Mouse (Mus musculus) forebrain, embryonic 14.5 days (tissue): ENCODE data around the gene Acbd4. TPM values are rescaled to one million over a fixed set of nuclear protein-coding genes. Genes with fewer than 3 reads are reported as not detected.

Experiments
- ATAC-seq: fragments of 200-750 bp; cut with Nextera tagmentation; 2 replicates; pipeline ENCODE4 v1.8.0; 2017; ENCODE audit warnings: mild to moderate bottlenecking, moderate library complexity
- DNase-seq: peaks from one replicate; pipeline ENCODE4 v3.0.0-alpha.2; 2015; ENCODE audit warnings: low spot score
- H3K27ac ChIP-seq: fragments of 300-500 bp; sonication (generic); 2 replicates; pipeline ENCODE4 v1.5.1; 2014; ENCODE audit warnings: low read depth, mild to moderate bottlenecking, control low read depth, low read length, moderate library complexity
- H3K27me3 ChIP-seq: fragments of 300-500 bp; sonication (generic); replicated peaks from 2 replicates; pipeline ENCODE4 v1.6.1; 2014; ENCODE audit warnings: low read length, control low read depth, mixed read lengths; ENCODE audit not compliant: control insufficient read depth, insufficient read depth
- H3K36me3 ChIP-seq: fragments of 300-500 bp; sonication (generic); 2 replicates; pipeline ENCODE4 v1.6.1; 2014; ENCODE audit warnings: low read length, control low read depth; ENCODE audit not compliant: control insufficient read depth, insufficient read depth
- H3K4me1 ChIP-seq: fragments of 300-500 bp; sonication (generic); 2 replicates; pipeline ENCODE4 v1.6.1; 2014; ENCODE audit warnings: antibody characterized with exemption, low read length, control low read depth; ENCODE audit not compliant: control insufficient read depth, insufficient read depth
- H3K4me2 ChIP-seq: fragments of 300-500 bp; sonication (generic); 2 replicates; pipeline ENCODE4 v1.6.1; 2014; ENCODE audit warnings: mild to moderate bottlenecking, control low read depth, low read length
- H3K4me3 ChIP-seq: fragments of 300-500 bp; sonication (generic); 2 replicates; pipeline ENCODE4 v1.5.1; 2014; ENCODE audit warnings: low read depth, low read length, control low read depth
- H3K9ac ChIP-seq: fragments of 300-500 bp; sonication (generic); 2 replicates; pipeline ENCODE4 v1.6.1; 2014; ENCODE audit warnings: mild to moderate bottlenecking, low read length, control low read depth, moderate library complexity
- H3K9me3 ChIP-seq: fragments of 300-500 bp; sonication (generic); replicated peaks from 2 replicates; pipeline ENCODE4 v1.6.1; 2016; ENCODE audit warnings: low read length, control low read depth, mixed read lengths; ENCODE audit not compliant: control insufficient read depth
- WGBS: fragments of 180-500 bp; shearing (Covaris S2); extraction: QIAGEN DNeasy Blood & Tissue Kit; methylation state at CpG from one replicate; pipeline ENCODE4 v1.1.7; 2014; 5-methylcytosine and 5-hydroxymethylcytosine counted together
- polyA plus RNA-seq: library from polyadenylated mRNA; unstranded; fragments of >200 nt; fragmentation: Nextera tagmentation; extraction: Ambion mirVana; gene quantifications from 2 replicates; pipeline ENCODE4 v1.2.1, GENCODE M21; 2014

The Acbd4 gene
- polyA plus RNA-seq, 1 experiment from 2014 or later, result 11.8 TPM

GRCm38 (mm10) chr11:103115163-103116007 is 13.9 kb downstream of the Acbd4 start:
- Histone ChIP-seq H3K27ac (peak overlapping the region; percentile 88), H3K4me2 (peak overlapping the region; percentile 63), H3K4me1 (peaks cover 29% of the 10 kb centered on the region), H3K9ac (peak overlapping the region; percentile 73), H3K4me3 (peak overlapping the region; percentile 54), H3K27me3 (peaks cover 22% of the 10 kb centered on the region), H3K9me3 (no peaks in the 10 kb centered on the region), H3K36me3 (no peaks in the 10 kb centered on the region)
- ATAC-seq (peak; percentile 73), DNase-seq (peak; percentile 94)
- under 1% methylated on average over 34 of the region's 34 CpGs for WGBS

DNA sequence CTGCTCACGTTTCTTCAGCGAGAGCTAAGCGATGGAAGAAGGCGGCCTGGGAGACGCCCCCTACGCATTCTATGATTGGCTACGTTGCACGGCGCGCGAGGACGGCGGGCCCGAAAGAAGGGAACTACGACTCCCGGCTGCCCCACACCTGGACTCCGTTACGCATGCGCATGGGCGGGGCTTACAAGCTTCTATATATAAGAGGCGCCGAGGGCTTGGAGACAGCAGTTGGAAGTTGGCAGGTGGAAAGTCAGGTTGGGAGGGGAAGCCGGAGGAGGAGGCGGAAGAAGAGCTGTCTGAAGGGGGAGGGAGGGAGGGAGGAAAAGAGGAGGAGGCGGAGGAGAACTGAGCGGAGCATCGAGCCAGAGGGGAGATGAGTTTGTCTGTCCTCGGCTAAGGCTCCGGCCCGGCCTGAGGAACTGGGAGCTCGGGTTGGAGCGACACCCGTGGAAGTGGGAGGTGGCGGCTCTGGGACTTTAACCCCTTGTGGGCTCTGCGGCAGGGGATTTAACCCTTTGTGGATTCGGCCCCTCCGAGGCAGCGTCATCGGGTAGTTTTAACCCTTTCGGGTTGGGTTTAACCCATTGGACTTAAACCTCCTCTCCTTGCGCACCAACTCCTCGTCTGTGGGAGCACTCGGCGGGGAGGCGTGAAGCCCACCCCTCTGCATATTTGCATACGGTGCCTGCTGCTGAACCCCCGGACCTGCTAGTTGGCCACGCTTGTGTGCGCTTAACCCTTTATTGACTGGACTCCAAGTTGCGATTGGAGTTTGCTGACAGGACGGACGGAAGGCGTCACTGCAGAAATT is 14.7 kb downstream of the Acbd4 start, which contains the start of gene Hexim1:
Gene Hexim1, plus strand, starts transcription at position 224 of the 811 bp plus-strand sequence.
- peaks cover 29% of the 10 kb centered on the region for H3K4me1 ChIP-seq
- peak within 1 kb of the TSS; percentile 88 for H3K27ac ChIP-seq
- DNase-seq (peak; percentile 100), ATAC-seq (peak; percentile 97)
- no peaks in the 10 kb centered on the region for H3K36me3 ChIP-seq
- WGBS, result 1% methylated on average over 53 of the region's 53 CpGs
- peak within 1 kb of the TSS; percentile 97 for H3K4me2 ChIP-seq
- H3K4me3 ChIP-seq, result peak within 1 kb of the TSS; percentile 54
- peaks cover 16% of the 10 kb centered on the region for H3K27me3 ChIP-seq
- no peaks in the 10 kb centered on the region for H3K9me3 ChIP-seq
- H3K9ac ChIP-seq, result peak within 1 kb of the TSS; percentile 76

DNA sequence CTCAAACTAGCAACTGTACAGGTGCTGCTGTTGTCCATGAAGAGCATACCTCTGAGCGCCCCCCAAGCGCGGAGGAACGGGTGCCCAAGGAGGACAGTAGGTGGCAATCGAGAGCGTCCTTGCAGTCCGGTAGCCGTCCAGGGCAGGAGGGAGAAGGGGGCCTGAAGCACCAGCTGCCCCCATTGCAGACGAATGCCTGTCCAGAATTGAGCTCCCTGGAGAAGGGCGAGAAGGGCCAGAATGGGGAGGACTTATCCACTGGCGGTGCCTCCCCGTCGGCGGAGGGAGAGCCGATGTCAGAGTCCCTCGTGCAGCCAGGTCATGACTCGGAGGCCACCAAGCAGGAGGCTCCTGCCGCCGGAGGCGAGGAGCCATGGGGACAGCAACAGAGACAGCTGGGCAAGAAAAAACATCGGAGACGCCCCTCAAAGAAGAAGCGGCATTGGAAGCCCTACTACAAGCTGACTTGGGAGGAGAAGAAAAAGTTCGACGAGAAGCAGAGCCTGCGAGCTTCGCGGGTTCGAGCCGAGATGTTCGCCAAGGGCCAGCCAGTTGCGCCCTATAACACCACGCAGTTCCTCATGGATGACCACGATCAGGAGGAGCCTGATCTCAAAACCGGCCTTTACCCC is 15.6 kb downstream of the Acbd4 start:
- Histone ChIP-seq H3K9me3 (no peaks in the 10 kb centered on the region), H3K9ac (peak overlapping the region; percentile 76), H3K36me3 (no peaks in the 10 kb centered on the region), H3K27me3 (peaks cover 16% of the 10 kb centered on the region), H3K4me2 (peak overlapping the region; percentile 97), H3K27ac (peak overlapping the region; percentile 87; the same call in 1 of the 2 replicates), H3K4me1 (peaks cover 29% of the 10 kb centered on the region), H3K4me3 (peak overlapping the region; percentile 54)
- 1% methylated on average over 35 of the region's 35 CpGs for WGBS
- ATAC-seq (peak; percentile 16; the same call in 1 of the 2 replicates), DNase-seq (peak; percentile 74)

DNA sequence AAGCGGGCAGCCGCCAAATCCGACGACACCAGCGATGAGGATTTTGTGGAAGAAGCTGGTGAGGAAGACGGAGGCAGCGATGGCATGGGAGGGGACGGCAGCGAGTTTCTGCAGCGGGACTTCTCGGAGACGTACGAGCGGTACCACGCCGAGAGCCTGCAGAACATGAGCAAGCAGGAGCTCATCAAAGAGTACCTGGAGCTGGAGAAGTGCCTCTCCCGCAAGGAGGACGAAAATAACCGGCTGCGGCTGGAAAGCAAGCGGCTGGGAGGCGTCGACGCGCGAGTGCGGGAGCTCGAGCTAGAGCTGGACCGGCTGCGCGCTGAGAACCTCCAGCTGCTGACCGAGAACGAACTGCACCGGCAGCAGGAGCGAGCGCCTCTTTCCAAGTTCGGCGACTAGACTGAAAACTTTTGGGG is 16.1 kb downstream of the Acbd4 start:
- H3K9ac ChIP-seq, result peak overlapping the region; percentile 76
- H3K4me2 ChIP-seq, result peak overlapping the region; percentile 97
- ATAC-seq, result no peak
- peaks cover 11% of the 10 kb centered on the region for H3K27me3 ChIP-seq
- no peaks in the 10 kb centered on the region for H3K36me3 ChIP-seq
- H3K27ac ChIP-seq, result no peak overlapping the region
- peak; percentile 63 for DNase-seq
- WGBS, result under 1% methylated on average over 38 of the region's 38 CpGs
- peaks cover 24% of the 10 kb centered on the region for H3K4me1 ChIP-seq
- H3K4me3 ChIP-seq, result peak overlapping the region; percentile 54
- no peaks in the 10 kb centered on the region for H3K9me3 ChIP-seq

GRCm38 (mm10) chr11:103118866-103119265 is 17.4 kb downstream of the Acbd4 start:
- Histone ChIP-seq H3K36me3 (no peaks in the 10 kb centered on the region), H3K4me3 (peak overlapping the region; percentile 54; the same call in 1 of the 2 replicates), H3K4me2 (peak overlapping the region; percentile 97), H3K9me3 (no peaks in the 10 kb centered on the region), H3K27me3 (0 out of 2 replicates have a peak, but pooled peaks cover under 1% of the 10 kb centered on the region), H3K4me1 (peaks cover 22% of the 10 kb centered on the region), H3K27ac (no peak overlapping the region), H3K9ac (no peak overlapping the region)
- ATAC-seq (no peak), DNase-seq (no peak)
- 79% methylated on average over 2 of the region's 2 CpGs for WGBS

- H3K4me1 ChIP-seq, result peaks cover 19% of the 10 kb centered on the region
- H3K27me3 ChIP-seq, result no peaks in the 10 kb centered on the region
- H3K27ac ChIP-seq, result no peak overlapping the region
- no peak overlapping the region for H3K4me2 ChIP-seq
- H3K9ac ChIP-seq, result no peak overlapping the region
- no peaks in the 10 kb centered on the region for H3K36me3 ChIP-seq
- DNase-seq, result no peak
- 61% methylated on average over 5 of the region's 5 CpGs for WGBS
- no peak for ATAC-seq
- no peak overlapping the region for H3K4me3 ChIP-seq
- no peaks in the 10 kb centered on the region for H3K9me3 ChIP-seq
These were observed 18.1 kb downstream of the Acbd4 start for GRCm38 (mm10) chr11:103119609-103120008.

DNA sequence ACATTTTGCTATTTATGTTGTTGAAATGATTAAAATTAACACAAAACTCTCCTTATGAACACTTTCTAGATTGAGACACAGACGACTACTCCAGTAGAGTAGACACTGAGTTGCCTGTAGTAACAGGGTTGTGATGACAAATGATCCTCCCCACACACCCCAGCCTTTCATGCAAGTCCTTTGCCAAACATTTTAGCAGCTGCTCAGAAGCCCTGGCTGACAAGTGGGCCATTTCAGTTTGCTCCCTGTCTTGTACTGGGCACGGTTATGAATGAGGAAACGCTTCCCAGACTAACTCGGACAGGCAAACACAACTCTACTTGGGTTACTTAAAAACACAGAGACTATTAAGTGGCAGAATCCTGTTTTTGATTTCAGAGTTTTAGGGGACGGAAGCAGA is 18.8 kb downstream of the Acbd4 start:
- H3K4me1 ChIP-seq, result peaks cover 16% of the 10 kb centered on the region
- H3K4me2 ChIP-seq, result no peak overlapping the region
- ATAC-seq (no peak), DNase-seq (no peak)
- no peaks in the 10 kb centered on the region for H3K36me3 ChIP-seq
- H3K9me3 ChIP-seq, result no peaks in the 10 kb centered on the region
- no peak overlapping the region for H3K4me3 ChIP-seq
- WGBS, result 71% methylated on average over 5 of the region's 5 CpGs
- no peak overlapping the region for H3K27ac ChIP-seq
- H3K27me3 ChIP-seq, result no peaks in the 10 kb centered on the region
- no peak overlapping the region for H3K9ac ChIP-seq

GRCm38 (mm10) chr11:103131701-103132575 is 30.5 kb downstream of the Acbd4 start, which contains the start of gene Hexim2:
Hexim2 (plus strand) TSS chr11:103132429.
- H3K27me3 ChIP-seq, result no peaks in the 10 kb centered on the region
- H3K36me3 ChIP-seq, result peaks cover 5% of the 10 kb centered on the region; the same call in 1 of the 2 replicates
- H3K4me1 ChIP-seq, result peaks cover 21% of the 10 kb centered on the region
- peak within 1 kb of the TSS; percentile 100 for H3K9ac ChIP-seq
- WGBS, result 1% methylated on average over 36 of the region's 39 CpGs
- H3K4me3 ChIP-seq, result peak within 1 kb of the TSS; percentile 94
- H3K4me2 ChIP-seq, result peak within 1 kb of the TSS; percentile 94
- H3K9me3 ChIP-seq, result no peaks in the 10 kb centered on the region
- DNase-seq (peak; percentile 79), ATAC-seq (peak; percentile 55)
- peak within 1 kb of the TSS; percentile 98 for H3K27ac ChIP-seq
